Mouse (Mus musculus) cerebellum, adult 2 months (tissue): ENCODE results near the gene Col26a1.

Experiments
- CTCF ChIP-seq: fragments of 200-500 bp; IDR thresholded peaks from 2 replicates; pipeline ENCODE4 v1.5.1; 2011; ENCODE audit warnings: low read depth, mild to moderate bottlenecking, control low read depth, low read length, moderate library complexity, borderline replicate concordance; ENCODE audit not compliant: insufficient read depth
- POLR2A ChIP-seq: fragments of 200-500 bp; IDR thresholded peaks from 2 replicates; pipeline ENCODE4 v1.6.1; 2011; ENCODE audit warnings: low read length, control low read depth, borderline replicate concordance; ENCODE audit not compliant: insufficient read depth

DNA sequence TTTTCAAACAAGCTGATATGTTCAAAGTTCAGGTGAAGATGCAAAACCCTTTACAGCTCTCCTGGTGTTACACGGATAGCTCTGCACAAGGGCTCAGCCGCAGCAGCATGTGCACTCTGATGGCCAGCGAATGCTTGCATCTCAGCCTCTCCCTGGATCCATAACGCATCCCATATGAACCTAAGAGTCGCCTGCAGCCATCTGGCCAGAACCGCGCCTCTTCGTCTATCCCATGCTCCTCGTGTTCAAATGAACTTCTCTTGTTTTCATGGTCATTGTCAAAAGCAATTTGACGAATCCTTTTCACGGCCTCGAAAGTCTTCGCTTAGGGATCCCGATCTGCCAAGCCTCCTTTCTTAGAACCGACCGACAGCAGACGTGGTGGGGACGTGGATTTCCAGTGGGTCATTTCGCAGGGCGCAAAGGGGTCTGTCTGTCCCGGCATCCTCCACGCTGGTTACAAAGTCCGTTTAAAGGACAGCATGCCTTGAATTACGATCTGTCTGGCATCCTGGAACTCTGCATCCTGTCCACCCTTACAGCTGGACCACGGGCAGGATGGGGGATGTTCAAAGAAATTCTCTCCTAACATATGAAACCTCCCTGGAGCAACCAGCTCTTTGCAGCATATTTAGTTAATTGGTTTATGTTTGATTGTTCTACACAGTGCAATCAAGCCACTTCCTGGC lies 12.0 kb upstream of the Col26a1 start:
- TF ChIP-seq CTCF (no peak), POLR2A (no peak)
